Mouse (Mus musculus) large intestine, adult 2 months (tissue): ENCODE data around the gene Trim67. TPM values are rescaled to one million over a fixed set of nuclear protein-coding genes. Genes with fewer than 3 reads are reported as not detected.

Experiments used
- DNase-seq: peaks from one replicate; pipeline ENCODE4 v3.0.0-alpha.2; 2012; ENCODE audit warnings: low read depth, low spot score
- WGBS: fragments of 180-500 bp; shearing (Covaris S2); methylation state at CpG from one replicate; pipeline ENCODE4 v1.1.7; 2018; 5-methylcytosine and 5-hydroxymethylcytosine counted together
- polyA plus RNA-seq: library from polyadenylated mRNA; depleted of rRNA; stranded (reverse); fragments of >200 nt; gene quantifications from 2 replicates; pipeline ENCODE4 v1.2.3, GENCODE M21; 2012; rRNA removed

Trim67 gene
- polyA plus RNA-seq: 0.06 and 0.10 TPM in 2 replicates

DNA sequence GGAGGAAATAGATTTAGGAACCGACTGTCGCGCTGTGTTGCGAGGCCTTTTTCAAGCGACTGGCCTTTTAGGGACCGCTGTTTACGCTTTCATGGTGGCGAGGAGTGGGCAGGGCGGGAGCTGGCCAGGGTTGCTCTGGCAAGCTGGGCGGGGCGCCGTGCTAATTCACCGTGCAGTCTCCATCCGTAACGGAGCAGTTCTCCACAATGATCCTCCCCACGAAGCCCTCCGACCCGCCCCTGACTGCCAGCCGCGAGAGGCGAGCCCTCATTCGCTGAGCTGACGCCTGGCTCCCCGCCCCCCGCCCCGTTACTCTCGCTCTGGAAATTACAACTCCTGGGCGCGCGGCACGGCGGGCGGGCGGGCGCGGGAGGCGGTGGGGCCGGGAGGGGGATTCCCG, at the start of gene Trim67:
TSS of gene Trim67 (plus strand) at position 385 of the 400 bp plus-strand sequence.
- no peak for DNase-seq
- WGBS: under 1% methylated on average over 39 of the region's 39 CpGs

DNA sequence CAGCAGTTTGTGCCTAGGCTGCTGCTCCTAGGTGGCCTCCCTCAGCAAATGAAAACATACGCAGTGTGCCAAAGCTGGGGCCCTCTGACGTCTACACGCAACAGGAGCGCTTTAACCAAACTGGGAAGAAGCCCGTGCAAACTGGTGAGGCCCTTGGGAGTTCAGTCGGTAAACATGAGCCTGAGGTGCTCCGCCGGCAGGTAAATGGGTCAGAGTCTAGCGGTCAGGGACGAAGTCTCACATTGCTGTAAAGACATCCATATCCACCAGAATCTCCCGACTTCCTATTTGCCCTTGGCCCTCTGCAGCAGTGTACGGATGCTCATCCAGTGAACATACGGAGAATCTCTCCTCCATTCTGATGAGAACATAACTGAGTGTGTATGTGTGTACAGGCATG, 46.2 kb upstream of the Trim67 start:
- 40% methylated on average over 13 of the region's 13 CpGs for WGBS
- DNase-seq: no peak

DNA sequence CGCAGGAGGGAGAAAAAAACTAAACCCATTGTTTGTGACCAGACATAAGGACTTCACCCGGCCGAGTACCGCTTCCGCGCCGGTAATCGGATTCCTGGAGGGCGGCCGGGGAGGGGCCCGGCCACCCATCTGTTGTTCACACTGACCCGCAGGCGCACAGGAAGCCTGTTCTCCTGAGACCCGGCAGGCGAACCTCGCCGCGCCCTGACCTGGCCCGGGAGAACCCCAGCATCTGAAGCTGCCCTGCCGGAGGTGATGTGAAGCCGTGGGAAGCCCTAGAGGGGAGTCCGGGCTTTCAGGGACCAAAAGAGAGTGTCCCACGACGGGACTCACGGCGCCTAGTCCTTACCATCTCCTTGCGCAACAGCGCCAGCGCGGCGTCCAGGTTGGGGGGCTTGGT, 41.7 kb upstream of the Trim67 start:
- no peak for DNase-seq
- WGBS: 0% methylated on average over 31 of the region's 31 CpGs

DNA sequence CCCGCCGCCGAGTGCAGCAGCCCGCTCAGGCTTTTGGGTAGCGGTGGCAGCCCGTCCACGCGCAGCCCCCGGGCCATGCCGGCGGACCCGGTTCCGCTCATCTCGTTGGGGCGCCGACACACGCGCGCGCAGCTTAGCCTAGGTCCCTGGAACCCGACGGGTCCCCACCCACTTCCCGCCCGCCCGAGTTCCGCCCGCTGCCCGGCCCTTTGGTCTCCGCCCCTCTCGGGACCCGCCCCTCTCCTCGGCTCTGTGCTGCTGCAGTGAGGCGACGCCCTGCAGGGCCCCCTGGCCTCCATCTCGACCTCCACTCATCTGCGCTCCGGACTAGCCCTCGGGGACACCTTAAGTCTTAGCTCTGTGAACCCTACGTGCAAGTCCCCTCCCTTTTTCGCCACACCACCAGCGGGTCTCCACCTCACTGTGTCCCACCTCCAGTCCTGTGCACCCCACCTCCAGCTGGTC, 41.2 kb upstream of the Trim67 start, which contains the start of gene Fam89a:
TSS of gene Fam89a (minus strand) at position 124 of the 465 bp plus-strand sequence.
- no peak for DNase-seq
- WGBS: 1% methylated on average over 37 of the region's 41 CpGs

DNA sequence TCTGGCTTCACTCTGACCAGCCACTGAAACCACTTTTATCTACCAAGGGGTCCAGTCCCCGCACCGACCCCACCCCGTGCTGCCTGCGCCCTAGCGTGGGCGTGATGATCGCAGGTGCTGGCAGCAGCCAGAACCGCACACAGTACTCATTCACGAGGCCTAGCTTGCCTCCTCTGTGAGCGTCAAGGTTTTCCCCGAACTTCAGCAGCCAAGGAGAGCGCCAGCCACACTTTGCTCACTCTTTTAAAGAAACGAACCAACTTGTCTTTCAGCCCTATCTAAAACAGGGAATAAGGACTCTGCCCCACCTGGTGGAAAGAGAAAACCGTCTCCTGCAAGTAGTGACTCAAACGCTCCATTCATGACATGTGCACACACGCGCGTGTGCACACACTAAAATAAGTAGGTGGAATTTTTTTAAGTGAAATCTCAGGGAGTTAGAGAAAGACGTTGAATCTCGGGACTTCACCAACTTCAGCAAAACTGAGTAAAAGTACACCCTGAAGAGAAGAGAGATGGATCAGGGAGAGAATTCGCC, 40.5 kb upstream of the Trim67 start:
- WGBS: 48% methylated on average over 21 of the region's 21 CpGs

DNA sequence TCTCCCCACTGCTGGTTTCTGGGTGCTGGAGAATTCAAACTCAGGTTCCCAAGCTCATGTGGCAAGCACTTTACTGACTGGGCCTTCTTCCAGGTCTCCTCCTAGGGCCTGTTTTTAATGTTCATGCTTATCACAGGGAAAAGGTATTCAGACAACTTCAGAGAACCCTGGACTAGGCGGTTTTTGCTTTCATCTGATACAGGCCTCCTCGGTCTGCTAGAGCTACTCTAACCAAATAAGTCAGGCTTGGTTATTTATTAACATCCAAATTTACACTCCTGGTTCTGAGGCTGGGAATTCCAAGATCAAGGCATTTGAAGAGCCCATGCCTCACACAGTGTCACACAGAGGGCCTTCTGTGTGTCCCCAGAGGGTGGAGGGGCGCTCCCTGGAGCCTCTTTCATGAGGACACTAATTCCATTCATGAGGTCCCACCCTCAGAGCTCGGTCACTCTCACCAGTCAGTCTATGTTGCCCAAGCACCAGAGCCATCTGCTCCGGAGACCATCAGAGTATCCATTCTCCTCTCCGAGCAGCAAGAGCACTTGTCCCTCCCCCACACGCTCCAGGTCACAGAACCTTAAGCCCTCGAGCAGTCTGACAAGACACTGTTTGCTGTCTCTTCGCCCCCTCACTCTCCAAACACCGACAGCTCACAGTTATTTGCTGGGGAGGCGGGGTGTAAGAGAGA, 38.6 kb upstream of the Trim67 start:
- no peak for DNase-seq
- 22% methylated on average over 11 of the region's 11 CpGs for WGBS

More for the DNA sequence above, 40.5 kb upstream of the Trim67 start:
- DNase-seq: no peak

DNA sequence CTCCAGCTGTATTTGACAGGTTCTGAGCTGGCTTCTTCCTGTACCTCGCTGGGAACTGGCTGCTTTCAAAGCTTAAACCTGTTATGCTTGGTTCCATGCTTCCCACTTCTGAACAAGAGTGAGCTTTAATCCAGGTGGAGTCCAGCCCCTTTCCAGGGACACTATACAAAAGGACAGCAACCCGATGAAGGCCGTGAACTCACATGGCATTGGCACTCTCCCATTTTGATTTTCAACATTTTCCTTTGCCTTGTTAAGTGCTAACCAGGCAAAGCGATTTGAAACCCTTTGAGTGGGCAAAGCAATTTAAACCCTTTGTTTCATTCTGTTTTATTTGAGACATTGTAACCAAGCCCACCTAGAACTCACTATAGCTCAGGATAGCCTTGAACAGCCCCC, 38.1 kb upstream of the Trim67 start:
- WGBS: 23% methylated on average over 4 of the region's 4 CpGs

DNA sequence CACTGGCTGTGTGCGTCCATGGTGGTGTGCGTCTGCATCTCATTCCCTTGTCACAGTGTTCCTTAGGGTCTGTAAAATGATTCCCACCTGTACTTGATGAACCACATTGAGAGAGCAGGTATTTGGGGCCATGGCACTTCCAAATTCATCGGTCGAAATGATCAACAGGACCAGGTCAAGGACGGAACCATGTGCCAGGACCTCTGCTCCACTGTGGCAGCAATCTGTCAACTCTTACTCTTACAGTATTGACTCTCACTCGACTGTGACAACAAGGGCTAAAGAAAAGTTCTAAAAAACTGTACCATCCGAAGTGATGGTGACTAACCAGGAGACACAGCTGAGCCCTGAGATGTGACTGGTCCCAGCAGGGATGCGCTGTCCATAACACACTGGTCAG, 37.4 kb upstream of the Trim67 start:
- no peak for DNase-seq
- 83% methylated on average over 8 of the region's 8 CpGs for WGBS

More for the DNA sequence above, 38.1 kb upstream of the Trim67 start:
- no peak for DNase-seq

DNA sequence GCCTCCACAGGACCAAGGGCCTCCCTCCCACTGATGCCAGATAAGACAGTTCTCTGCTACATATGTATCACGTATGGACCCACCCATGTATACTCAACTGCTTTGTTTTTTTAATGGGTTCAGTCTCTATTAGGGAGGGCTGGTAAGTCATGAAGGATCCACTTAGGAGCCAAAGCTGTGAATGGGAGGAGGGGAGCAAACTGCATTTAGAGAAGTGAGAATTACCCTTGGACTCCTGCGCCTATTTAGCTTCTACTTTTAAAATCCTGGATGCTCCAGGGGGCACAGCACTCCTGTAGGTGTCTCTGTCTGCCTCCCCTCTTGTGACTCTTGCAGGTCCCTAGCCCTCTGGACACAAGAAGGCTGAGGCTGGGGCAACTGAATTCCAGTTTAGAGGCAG, 36.7 kb upstream of the Trim67 start:
- DNase-seq: no peak
- 69% methylated on average over 2 of the region's 2 CpGs for WGBS

DNA sequence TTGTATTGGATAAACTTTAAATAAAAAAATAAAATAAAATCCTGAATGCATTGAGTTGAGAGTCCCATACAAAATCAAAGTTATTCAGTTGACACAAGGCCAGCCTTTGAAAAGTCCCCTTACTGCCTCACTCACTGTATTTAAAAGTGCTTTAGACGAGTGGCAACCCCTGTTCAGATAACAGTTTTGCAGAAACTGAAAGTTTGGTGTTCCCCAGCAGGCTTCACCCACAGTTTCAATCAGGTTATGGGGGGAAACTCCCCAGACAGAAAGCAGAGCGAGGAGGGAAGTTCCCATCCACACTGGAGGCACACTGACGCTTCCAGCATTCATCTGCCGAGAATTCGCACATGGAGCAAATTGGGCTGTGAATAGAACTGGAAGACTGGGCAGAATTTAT, 36.3 kb upstream of the Trim67 start:
- DNase-seq: no peak
- WGBS: 74% methylated on average over 5 of the region's 5 CpGs

DNA sequence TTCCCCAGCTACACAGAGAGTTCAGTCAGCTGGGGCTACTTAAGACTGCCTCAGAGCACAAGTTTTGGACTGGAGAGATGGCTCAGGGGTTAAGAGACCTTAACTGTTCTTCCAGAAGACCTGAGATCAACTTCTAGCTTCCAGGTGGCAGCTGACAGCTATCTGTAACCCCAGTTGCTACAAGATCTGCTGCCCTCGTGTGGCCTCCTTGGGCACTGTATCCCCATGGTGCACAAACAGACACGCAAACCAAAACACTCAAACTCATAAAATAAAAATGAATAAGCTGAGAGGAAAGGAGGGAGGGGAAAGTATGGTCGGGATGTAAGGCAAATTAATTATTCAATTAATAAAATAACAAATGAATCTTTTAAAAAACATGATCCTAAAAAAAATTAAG, 34.3 kb upstream of the Trim67 start:
- DNase-seq: no peak
- 28% methylated on average over 3 of the region's 3 CpGs for WGBS

DNA sequence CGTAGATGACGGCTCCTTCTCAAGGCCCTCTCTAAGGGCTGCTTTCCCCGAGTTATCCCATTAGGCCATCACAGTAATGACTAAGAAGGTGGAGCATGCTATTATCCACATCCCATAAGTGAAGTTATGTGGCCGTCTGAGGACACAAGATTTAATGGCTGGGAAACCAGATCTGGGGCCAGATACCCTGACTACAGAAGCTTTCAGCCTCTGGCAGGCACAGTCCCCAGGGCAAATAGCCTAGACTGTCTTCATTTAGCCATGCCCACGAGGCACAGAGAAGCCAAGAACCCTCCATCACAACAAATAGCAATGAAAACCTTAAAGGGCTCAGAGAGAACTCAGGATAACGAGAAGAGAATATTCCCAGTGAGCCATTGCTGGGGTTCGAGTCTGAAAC, 29.8 kb upstream of the Trim67 start:
- 65% methylated on average over 7 of the region's 7 CpGs for WGBS
- DNase-seq: no peak

DNA sequence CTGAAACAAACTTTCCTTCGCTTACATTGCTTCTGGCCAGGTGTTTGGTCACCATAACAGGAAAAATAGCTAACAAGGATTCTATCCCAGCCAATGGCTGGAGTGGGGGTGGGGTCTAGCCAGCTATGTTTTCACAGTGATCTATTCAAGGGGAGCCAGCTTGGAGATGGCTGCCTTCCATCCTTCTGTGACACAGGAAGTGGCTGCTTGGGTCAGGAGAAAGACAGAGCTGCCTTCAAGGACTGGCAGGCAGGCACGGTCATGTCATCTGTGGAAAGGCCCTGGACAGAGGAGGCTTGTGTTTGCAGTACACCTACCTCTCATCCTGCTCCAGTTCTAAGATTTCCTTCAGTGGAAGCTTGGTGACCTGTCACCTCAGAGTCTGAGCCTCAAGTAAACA, 20.5 kb upstream of the Trim67 start:
- WGBS: 83% methylated on average over 2 of the region's 2 CpGs
- no peak for DNase-seq

DNA sequence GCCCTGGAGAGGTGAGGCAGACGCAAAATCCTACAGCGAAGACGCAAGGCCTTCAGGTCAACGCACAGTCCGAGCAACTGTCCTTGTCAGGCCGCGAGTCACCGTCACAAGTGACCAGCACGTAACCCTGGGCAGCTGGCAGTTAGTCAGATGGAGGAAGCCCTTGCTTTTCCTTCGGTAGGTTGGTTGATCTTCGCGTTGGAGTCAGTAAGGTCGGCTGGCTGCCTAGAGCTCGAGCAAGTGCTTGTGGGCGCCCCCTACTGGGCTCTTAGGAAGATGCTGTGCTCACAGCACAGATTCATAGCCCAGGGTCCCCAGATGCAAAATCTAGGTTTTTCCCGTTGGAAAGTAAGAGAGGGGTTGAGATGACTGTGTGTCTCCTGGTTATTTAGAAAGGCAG, 17.2 kb upstream of the Trim67 start:
- 17% methylated on average over 16 of the region's 16 CpGs for WGBS
- no peak for DNase-seq

DNA sequence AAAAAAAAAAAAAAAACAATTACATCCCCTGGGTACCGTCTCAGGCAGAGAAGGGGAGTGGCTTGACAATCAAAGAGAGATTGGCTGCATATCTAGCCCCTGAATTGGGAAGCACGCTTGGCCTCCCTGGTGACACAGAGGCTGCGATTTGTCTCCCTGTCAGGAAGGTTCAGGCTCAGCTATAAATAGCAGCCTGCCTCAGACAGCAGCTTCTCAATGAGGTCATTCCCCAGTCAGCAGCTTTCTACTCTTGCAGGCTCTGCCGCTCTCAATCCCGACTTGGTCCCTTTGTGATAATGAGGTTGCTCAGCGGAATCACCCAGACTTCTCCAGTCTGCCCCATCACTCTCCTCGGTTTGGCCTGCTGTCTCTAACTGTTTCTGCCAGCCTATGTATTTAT, 12.7 kb upstream of the Trim67 start:
- WGBS: 8% methylated on average over 7 of the region's 7 CpGs
- no peak for DNase-seq

DNA sequence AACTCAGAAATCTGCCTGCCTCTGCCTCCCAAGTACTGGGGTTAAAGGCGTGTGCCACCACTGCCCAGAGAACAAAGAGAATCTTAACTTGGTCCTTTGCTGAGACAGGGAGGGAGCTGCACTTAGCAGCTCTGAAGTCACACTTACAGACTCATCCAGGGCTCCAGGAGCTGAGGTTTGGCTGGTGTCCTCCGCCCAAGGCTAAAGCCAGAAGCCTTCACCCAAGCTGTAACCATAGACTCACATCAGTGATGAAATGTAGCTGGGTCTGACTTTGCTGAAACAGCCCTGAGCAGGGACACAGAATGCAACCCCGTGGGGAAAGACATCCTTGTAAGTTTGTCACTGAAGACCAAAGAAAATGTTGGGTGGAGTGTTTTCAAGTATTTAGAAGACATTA, 10.5 kb upstream of the Trim67 start:
- DNase-seq: no peak
- WGBS: 69% methylated on average over 3 of the region's 3 CpGs

DNA sequence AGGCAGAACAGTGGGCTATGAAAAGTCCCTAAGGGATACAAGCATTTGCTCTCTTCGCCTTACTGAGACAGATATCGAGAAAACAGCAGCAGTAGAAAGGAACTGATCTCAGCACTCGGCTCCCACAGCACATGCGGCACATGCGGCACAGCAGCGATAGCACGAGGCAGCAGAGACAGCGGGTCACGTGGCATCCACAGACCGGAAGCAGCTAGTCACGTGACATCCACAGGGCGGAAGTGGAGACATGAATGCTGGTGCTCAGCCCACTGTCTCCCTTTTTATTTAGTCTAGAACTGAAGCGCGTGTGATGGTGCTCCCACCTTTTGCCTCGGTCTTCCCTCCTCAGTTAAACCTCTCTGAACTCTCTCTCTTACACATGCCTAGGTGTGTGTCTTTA, 9.7 kb upstream of the Trim67 start:
- WGBS: 86% methylated on average over 15 of the region's 15 CpGs
- DNase-seq: no peak

DNA sequence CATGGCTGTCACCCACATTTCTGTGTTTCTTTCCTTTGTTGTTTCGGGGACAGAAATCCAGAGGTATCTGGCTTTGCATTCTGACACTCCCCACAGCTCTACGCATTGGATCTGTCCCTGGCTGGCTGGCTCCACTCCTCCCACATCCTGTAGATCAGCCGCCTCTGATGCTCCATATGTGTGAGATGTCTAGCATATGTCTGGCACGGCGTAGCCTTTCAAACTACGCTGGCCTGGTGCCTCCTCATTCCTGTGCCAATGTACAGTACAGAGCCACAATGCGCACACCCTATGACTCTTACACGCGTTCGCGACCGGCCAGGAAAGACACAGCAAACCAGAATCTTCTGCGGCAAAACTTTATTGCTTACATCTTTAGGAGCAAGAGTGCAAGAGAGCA, 8.3 kb upstream of the Trim67 start:
- no peak for DNase-seq
- 85% methylated on average over 13 of the region's 13 CpGs for WGBS

DNA sequence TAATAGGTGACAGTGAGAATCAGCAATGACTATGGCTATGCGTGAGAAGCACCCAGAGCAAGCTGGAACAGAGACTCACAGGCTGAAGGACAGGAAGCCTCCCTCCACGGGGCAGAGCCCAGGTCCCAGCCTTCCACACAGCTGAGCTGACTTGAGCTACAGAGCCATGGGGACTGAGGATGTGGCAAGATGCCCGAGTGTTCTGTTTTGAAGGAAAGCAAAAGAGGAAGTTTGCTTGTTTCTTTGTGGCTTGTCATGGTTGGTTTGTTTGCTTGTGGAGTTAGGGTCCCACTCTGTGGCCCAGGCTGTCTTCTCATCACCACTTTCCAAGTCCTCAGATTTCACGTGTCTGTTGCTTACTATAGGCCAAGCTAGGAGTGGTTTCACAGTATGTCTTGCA, 2.2 kb upstream of the Trim67 start:
- DNase-seq: no peak
- 69% methylated on average over 4 of the region's 4 CpGs for WGBS

DNA sequence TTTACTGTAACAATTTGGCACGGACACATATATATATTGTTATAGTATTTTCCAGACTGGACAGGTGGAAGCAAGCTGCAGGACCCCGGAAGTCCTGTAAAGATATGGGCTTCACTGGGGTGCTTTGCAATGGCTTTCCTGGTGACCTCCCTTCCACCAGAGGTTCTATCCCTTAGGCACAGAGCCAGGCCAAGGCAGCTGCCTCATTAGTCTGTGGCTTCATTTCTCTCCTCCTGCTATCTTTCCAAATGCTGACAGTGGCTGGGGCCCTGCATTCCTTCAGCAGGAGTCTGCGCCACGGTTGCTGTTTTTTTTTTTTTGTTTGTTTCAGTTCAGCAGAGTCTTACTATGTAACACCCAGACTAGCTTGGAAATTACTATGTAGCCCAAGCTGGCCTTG, 1.1 kb upstream of the Trim67 start:
- no peak for DNase-seq
- 46% methylated on average over 4 of the region's 4 CpGs for WGBS

DNA sequence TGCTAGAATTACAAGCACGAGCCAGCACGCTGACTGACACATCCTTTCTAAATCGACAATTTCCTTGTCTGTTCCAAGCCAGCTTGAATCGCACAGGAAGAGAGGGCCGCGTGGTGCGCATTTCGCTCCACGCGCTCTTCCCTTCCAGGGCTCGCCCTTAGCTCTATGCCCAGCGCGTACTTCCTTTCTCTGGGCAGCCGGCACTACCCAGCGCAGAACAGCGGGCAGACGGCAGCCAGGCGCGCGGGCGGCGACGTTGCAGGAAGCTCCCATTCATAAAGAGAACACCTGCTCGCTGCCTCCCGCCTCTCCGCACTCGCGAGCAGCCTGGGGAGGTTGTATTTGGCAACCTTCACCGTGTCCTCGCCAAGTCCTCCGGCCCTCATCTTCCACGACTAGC, 706 bp upstream of the Trim67 start:
- WGBS: under 1% methylated on average over 32 of the region's 32 CpGs
- no peak for DNase-seq
